Mouse (Mus musculus) layer of hippocampus, adult 2 months (tissue): ENCODE results near the gene Dner. TPM values are rescaled to one million over a fixed set of nuclear protein-coding genes. Genes with fewer than 3 reads are reported as not detected.
A peak's percentile ranks its signal among the peaks of the same experiment; 100 is the strongest.
"Not testable (repeated sequence)": the region's sequence is repeated elsewhere in the genome, so short reads cannot be mapped to it uniquely, and the experiment has no call there.

Source experiments
- DNase-seq, 2 experiments: peaks; one replicate each; pipeline ENCODE4 v3.0.0; 2022; ENCODE audit warnings: low spot score in 2 of 2
- H3K27ac ChIP-seq: fragments of 200-600 bp; 2 replicates; pipeline ENCODE4 v1.8.1; 2022
- H3K4me3 ChIP-seq: fragments of 200-600 bp; 2 replicates; pipeline ENCODE4 v1.8.1; 2022; ENCODE audit warnings: mild to moderate bottlenecking
- CTCF ChIP-seq: fragments of 200-600 bp; conservative IDR thresholded peaks from 2 replicates; pipeline ENCODE4 v1.8.1; 2022; ENCODE audit warnings: antibody characterized with exemption, mild to moderate bottlenecking, moderate library complexity
- total RNA-seq, 2 experiments: library from RNA; stranded (reverse); gene quantifications; 2 replicates each; pipeline ENCODE4 v1.2.3; 2021

Dner gene
- total RNA-seq, 2 experiments from 2014 or later, result 112 to 113 TPM

GRCm38 (mm10) chr1:84382709-84383108 lies 313.3 kb downstream of the Dner start:
- DNase-seq, result no peak
- no peak for TF ChIP-seq CTCF
- H3K4me3 ChIP-seq, result no peak overlapping the region
- no peak overlapping the region for H3K27ac ChIP-seq

DNA sequence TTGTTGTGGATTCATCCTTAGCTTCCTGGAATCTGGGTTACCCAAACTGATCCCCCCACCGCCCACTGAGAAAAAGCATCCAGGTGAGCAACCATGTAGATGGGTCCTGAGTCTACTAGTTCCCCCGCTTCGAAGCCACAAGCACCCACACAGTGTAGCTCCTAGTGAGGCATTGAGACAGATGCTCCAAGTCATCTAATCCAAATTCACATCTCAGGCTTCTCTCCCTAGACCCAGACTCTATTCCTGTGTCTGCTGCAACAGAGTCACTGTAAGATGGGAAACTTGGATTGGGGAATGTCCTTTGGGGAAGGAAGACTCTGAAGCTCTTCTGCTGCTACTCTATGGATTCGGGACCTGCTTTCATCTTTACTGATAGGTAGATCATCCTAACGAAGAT lies 314.0 kb downstream of the Dner start:
- Histone ChIP-seq H3K27ac (no peak overlapping the region), H3K4me3 (no peak overlapping the region)
- TF ChIP-seq CTCF, result no peak
- DNase-seq, result no peak

GRCm38 (mm10) chr1:84380895-84381294 lies 315.1 kb downstream of the Dner start:
- DNase-seq, result no peak
- no peak for TF ChIP-seq CTCF
- H3K27ac ChIP-seq, result no peak overlapping the region
- no peak overlapping the region for H3K4me3 ChIP-seq

GRCm38 (mm10) chr1:84367733-84368132 lies 328.3 kb downstream of the Dner start:
- no peak for TF ChIP-seq CTCF
- H3K27ac ChIP-seq, result no peak overlapping the region
- no peak overlapping the region for H3K4me3 ChIP-seq
- DNase-seq, result no peak

DNA sequence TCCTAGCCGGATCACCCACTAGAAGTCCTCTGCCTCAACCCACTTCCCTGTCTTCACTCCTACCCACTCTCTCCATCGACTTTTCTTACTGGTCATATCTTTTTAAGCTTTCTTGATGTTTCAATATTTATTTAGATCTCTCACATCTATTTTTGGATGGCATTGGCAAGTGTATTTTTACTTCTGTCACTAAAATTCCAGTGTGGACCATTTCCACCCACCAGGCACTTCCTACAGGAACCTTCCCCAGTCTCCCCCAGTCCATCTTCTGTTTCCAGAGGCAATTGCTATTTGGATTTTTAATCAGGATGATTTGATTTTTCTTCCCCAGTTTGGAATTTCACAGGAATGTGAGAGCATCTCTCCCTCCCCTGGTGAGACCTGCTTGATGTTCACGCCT lies 329.5 kb downstream of the Dner start:
- TF ChIP-seq CTCF, result no peak
- no peak overlapping the region for H3K27ac ChIP-seq
- no peak overlapping the region for H3K4me3 ChIP-seq
- no peak for DNase-seq

- no peak for TF ChIP-seq CTCF
- DNase-seq, result no peak
- Histone ChIP-seq H3K27ac (no peak within 1 kb of the TSS), H3K4me3 (no peak within 1 kb of the TSS)
Observed at GRCm38 (mm10) chr1:84363967-84364366, 332.1 kb downstream of the Dner start, which contains the start of gene Pid1. TSS of gene Pid1 (minus strand) at chr1:84364180.

GRCm38 (mm10) chr1:84362709-84363617 lies 333.1 kb downstream of the Dner start:
- no peak for DNase-seq
- Histone ChIP-seq H3K4me3 (no peak overlapping the region), H3K27ac (no peak overlapping the region)
- no peak for TF ChIP-seq CTCF

- Histone ChIP-seq H3K27ac (no peak overlapping the region), H3K4me3 (no peak overlapping the region)
- no peak for TF ChIP-seq CTCF
- no peak for DNase-seq
Observed at GRCm38 (mm10) chr1:84362209-84362608, 333.8 kb downstream of the Dner start.

GRCm38 (mm10) chr1:84361389-84361788 lies 334.6 kb downstream of the Dner start:
- Histone ChIP-seq H3K27ac (no peak overlapping the region), H3K4me3 (no peak overlapping the region)
- no peak for DNase-seq
- no peak for TF ChIP-seq CTCF

DNA sequence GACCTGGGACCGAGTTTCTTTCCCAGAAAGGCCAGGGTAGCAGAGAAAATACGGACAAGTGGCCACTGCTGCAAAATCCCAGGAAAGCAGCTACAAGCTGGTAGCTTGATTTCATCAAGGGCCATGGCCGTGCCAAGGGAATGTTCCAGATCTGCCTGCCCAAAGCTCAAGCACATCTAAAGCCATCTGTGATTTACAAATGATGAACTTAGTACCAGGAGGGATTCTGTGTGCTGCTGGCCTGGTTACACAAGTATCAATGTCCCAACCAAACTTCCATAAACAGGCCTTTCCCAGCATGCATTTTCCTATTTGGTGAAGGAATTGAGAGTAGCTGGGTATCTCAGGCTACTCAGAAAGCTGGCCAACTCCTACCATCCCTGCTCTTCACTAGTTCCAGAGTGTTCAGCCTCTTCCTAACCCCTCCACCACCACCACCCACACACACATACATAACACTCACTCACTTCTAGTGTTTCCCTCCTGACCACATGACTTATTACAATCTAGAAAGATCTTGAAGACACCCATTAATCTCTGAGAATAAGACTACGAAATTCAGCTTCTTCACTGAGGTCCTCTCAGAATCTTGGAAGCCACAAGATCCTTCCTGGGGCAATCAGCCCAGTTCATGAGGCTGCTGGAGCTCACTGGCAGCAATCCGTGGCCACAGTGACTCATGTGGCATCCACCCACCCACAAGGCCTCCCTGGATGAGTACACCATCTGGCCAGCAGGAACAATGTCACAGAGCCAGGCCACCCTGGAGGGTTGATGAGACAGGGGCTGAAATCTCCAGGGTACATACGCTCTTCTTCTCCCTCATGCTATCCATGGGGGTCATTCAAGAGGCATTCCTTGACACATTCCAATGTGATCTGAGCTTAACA lies 336.2 kb downstream of the Dner start:
- no peak for DNase-seq
- no peak overlapping the region for H3K27ac ChIP-seq
- TF ChIP-seq CTCF, result no peak
- H3K4me3 ChIP-seq, result no peak overlapping the region

DNA sequence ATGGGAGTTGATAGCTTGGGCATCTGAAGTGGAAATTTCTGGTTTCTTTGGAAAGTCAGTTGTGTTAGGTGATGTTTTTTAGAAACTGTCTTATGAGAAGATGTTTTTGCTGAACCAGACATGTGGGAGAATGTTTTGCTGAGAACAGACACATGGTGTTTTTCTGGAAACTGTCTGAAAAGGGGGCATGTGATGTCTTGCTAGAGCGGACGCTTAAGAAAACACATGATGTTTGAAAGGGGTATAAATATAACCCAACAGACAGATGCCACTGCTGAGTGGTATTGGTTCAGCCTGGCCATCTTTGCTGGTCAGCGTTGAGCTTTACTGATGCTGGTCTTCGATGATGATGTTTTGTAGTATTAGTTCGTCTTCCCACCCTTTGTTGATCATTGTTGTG lies 338.8 kb downstream of the Dner start:
- H3K27ac ChIP-seq, result no peak overlapping the region
- DNase-seq, result no peak
- TF ChIP-seq CTCF, result no peak
- H3K4me3 ChIP-seq, result no peak overlapping the region

DNA sequence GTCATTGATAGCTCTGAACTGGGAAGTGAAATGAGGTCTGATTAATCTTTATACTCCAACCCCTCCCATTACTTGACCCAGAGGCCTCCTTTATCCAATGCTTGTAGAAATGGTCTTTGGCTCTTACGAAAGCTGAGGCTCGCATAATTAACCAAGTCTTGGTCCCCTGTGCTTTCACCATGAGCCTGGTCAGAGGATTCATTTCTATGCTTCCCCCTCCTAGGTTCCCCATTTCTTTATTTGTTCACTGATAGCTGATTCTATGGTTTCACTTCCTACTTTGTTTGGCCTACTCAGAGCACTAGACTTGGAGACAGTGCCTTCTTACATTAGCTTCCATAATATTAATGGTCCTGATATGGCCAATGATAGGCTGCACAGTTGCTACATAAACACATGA lies 345.8 kb downstream of the Dner start:
- no peak overlapping the region for H3K4me3 ChIP-seq
- DNase-seq, result no peak
- no peak for TF ChIP-seq CTCF
- peak overlapping the region; percentile 5; the same call in 1 of the 2 replicates for H3K27ac ChIP-seq

DNA sequence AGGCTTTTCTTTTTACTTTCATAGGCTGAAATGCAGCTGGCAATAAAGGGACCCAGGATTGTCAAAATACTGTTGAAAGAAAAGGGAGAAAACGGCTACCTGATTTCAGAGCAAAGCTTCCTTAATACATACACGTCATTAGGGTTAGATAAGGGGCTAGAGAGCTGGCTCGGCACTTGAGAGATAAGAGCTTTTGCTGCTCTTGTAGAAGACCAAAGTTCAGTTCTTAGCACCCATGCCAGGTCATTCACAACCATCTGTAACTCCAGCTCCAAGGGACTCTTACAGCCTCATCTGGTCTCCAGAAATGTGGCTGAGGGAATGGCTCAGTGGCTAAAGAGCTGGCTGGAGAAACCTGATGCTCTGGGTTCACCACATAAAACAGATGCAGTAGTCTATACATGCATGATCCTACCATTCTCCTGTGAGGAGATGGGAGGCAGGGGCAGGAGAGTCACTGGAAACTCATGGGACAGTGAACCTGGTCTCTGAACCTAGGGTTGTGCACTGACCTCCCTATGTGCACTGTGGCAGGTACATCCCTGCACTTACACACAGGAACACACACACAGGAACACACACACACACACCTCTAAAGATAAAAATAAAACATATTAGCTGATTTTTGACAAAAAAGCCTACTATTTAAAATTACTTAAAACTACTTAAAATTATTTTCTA lies 348.1 kb downstream of the Dner start:
- TF ChIP-seq CTCF, result no peak
- Histone ChIP-seq H3K27ac (no peak overlapping the region), H3K4me3 (no peak overlapping the region)
- no peak for DNase-seq

GRCm38 (mm10) chr1:84332797-84333196 lies 363.2 kb downstream of the Dner start:
- not testable (repeated sequence) for H3K4me3 ChIP-seq, DNase-seq, H3K27ac ChIP-seq

DNA sequence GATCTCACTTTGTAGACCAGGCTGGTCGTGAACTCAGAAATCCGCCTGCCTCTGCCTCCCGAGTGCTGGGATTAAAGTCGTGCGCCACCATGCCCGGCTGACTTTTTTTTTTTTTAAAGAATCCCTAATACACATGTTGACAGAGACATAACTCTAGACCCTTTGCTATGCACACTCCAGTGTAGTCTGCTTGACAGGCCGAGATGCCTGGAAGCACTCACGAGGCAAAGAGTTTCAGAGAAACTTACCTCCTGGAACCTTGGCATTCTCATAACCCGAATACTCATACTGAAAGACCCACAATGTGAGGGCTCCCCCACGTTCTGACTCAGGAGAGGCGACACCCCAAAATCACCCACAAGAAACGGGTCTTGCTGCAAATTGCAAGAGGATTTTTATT lies 364.2 kb downstream of the Dner start:
- H3K27ac ChIP-seq, H3K4me3 ChIP-seq, DNase-seq: not testable (repeated sequence)
